Mouse (Mus musculus): Measurements from ENCODE around the gene Nop2.
"Not testable (repeated sequence)": the region's sequence is repeated elsewhere in the genome, so short reads cannot be mapped to it uniquely, and the experiment has no call there.

Gene Nop2

GRCm38 (mm10) chr6:125153018-125153389 lies 21.3 kb downstream of the Nop2 start:
- DNase-seq (ENCODE audit: low read depth, low spot score): no peak

- no peak for DNase-seq (ENCODE audit: low read depth, low spot score)
These were observed 22.0 kb downstream of the Nop2 start for GRCm38 (mm10) chr6:125153682-125154081.

- peak; percentile 32 for DNase-seq (ENCODE audit: low read depth, low spot score)
These were observed 22.8 kb downstream of the Nop2 start for GRCm38 (mm10) chr6:125154550-125154949.

GRCm38 (mm10) chr6:125155262-125155661 lies 23.6 kb downstream of the Nop2 start:
- DNase-seq (ENCODE audit: low read depth, low spot score): no peak

- no peak for DNase-seq (ENCODE audit: low read depth, low spot score)
These were observed 24.8 kb downstream of the Nop2 start for GRCm38 (mm10) chr6:125156491-125156890.

GRCm38 (mm10) chr6:125156903-125157614 lies 25.4 kb downstream of the Nop2 start:
- DNase-seq (ENCODE audit: low read depth, low spot score): no peak

- no peak for DNase-seq (ENCODE audit: low read depth, low spot score)
These were observed 27.3 kb downstream of the Nop2 start for GRCm38 (mm10) chr6:125158944-125159492.

GRCm38 (mm10) chr6:125159773-125160557 lies 28.3 kb downstream of the Nop2 start:
- DNase-seq (ENCODE audit: low read depth, low spot score): no peak

GRCm38 (mm10) chr6:125160558-125160853 lies 28.8 kb downstream of the Nop2 start:
- no peak for DNase-seq (ENCODE audit: low read depth, low spot score)

- DNase-seq (ENCODE audit: low read depth, low spot score): peak; percentile 45
These were observed 29.4 kb downstream of the Nop2 start for GRCm38 (mm10) chr6:125160854-125161760.

- DNase-seq (ENCODE audit: low read depth, low spot score): peak; percentile 76
These were observed 30.3 kb downstream of the Nop2 start for GRCm38 (mm10) chr6:125161971-125162370.

- DNase-seq (ENCODE audit: low read depth, low spot score): not testable (repeated sequence)
These were observed 31.1 kb downstream of the Nop2 start for GRCm38 (mm10) chr6:125162615-125163305.

- peak; percentile 38 for DNase-seq (ENCODE audit: low read depth, low spot score)
These were observed 32.3 kb downstream of the Nop2 start for GRCm38 (mm10) chr6:125163801-125164657.

- peak; percentile 88 for DNase-seq (ENCODE audit: low read depth, low spot score)
These were observed 33.1 kb downstream of the Nop2 start for GRCm38 (mm10) chr6:125164672-125165327.

- DNase-seq (ENCODE audit: low read depth, low spot score): peak; percentile 96
These were observed 33.7 kb downstream of the Nop2 start for GRCm38 (mm10) chr6:125165328-125165891.

GRCm38 (mm10) chr6:125166051-125166751 lies 34.5 kb downstream of the Nop2 start, which contains the start of gene Gapdh:
Gene Gapdh (minus strand): TSS chr6:125166467.
- DNase-seq (ENCODE audit: low read depth, low spot score): peak; percentile 53

GRCm38 (mm10) chr6:125166861-125167650 lies 35.3 kb downstream of the Nop2 start:
- DNase-seq (ENCODE audit: low read depth, low spot score): peak; percentile 18

GRCm38 (mm10) chr6:125168086-125168485 lies 36.4 kb downstream of the Nop2 start:
- no peak for DNase-seq (ENCODE audit: low read depth, low spot score)
